Mouse (Mus musculus) liver, embryonic 16.5 days (tissue): Measurements from ENCODE around the gene Xpc. TPM values are rescaled to one million over a fixed set of nuclear protein-coding genes. Genes with fewer than 3 reads are reported as not detected.
"Not testable (repeated sequence)": the region's sequence is repeated elsewhere in the genome, so short reads cannot be mapped to it uniquely, and the experiment has no call there.

Source experiments
- ATAC-seq: fragments of 200-750 bp; cut with Nextera tagmentation; 2 replicates; pipeline ENCODE4 v1.8.0; 2017; ENCODE audit warnings: low read depth, mild to moderate bottlenecking, moderate number of reproducible peaks, moderate library complexity
- H3K27ac ChIP-seq: fragments of 300-500 bp; sonication (generic); 2 replicates; pipeline ENCODE4 v1.5.1; 2014; ENCODE audit warnings: mild to moderate bottlenecking, low read length
- H3K27me3 ChIP-seq: fragments of 300-500 bp; sonication (generic); 2 replicates; pipeline ENCODE4 v1.6.1; 2014; ENCODE audit warnings: low read depth, low read length, mixed read lengths; ENCODE audit not compliant: control insufficient read depth, insufficient read depth
- H3K36me3 ChIP-seq: fragments of 300-500 bp; sonication (generic); 2 replicates; pipeline ENCODE4 v1.6.1; 2014; ENCODE audit warnings: mild to moderate bottlenecking; ENCODE audit not compliant: control insufficient read depth, insufficient read depth
- H3K4me1 ChIP-seq: fragments of 300-500 bp; sonication (generic); 2 replicates; pipeline ENCODE4 v1.6.1; 2014; ENCODE audit warnings: low read depth, low read length, mixed read lengths; ENCODE audit not compliant: control insufficient read depth
- H3K4me2 ChIP-seq: fragments of 300-500 bp; sonication (generic); 2 replicates; pipeline ENCODE4 v1.6.1; 2014; ENCODE audit warnings: low read depth, low read length, mixed read lengths
- H3K4me3 ChIP-seq: fragments of 300-500 bp; sonication (generic); 2 replicates; pipeline ENCODE4 v1.5.1; 2014; ENCODE audit warnings: low read depth, mild to moderate bottlenecking, low read length
- H3K9ac ChIP-seq: fragments of 300-500 bp; sonication (generic); 2 replicates; pipeline ENCODE4 v1.6.1; 2014; ENCODE audit warnings: low read depth, low read length
- H3K9me3 ChIP-seq: fragments of 300-500 bp; sonication (generic); replicated peaks from 2 replicates; pipeline ENCODE4 v1.6.1; 2016; ENCODE audit warnings: low read length; ENCODE audit not compliant: control insufficient read depth
- WGBS: fragments of 180-500 bp; shearing (Covaris S2); extraction: QIAGEN DNeasy Blood & Tissue Kit; methylation state at CpG from one replicate; pipeline ENCODE4 v1.1.7; 2014; ENCODE audit not compliant: insufficient replicate concordance; 5-methylcytosine and 5-hydroxymethylcytosine counted together
- polyA plus RNA-seq: library from polyadenylated mRNA; unstranded; fragments of >200 nt; fragmentation: Nextera tagmentation; extraction: Ambion mirVana; gene quantifications from 2 replicates; pipeline ENCODE4 v1.2.1, GENCODE M21; 2015

The Xpc gene
- polyA plus RNA-seq, 1 experiment from 2014 or later, result 5.3 TPM

DNA sequence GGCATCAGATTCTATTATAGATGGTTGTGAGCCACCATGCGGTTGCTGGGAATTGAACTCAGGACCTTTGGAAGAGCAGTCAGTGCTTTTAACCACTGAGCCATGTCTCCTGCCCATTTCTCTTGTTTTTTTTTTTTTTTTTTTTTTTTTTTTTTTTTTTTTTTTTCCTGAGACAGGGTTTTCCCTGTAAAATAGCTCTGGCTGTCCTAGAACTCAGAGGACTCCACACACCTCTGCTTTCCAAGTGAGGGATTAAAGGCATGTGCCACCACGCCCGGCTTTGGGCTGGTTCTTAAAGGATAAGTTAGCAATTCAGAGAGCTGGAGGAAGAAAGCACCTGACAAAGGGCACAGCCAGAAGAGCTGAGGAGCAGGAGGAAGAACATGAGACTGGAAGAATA, 44.3 kb downstream of the Xpc start:
- ATAC-seq, H3K4me3 ChIP-seq, H3K9me3 ChIP-seq, H3K27ac ChIP-seq, H3K36me3 ChIP-seq, H3K9ac ChIP-seq, H3K27me3 ChIP-seq: not testable (repeated sequence)
- peaks cover 28% of the 10 kb centered on the region for H3K4me1 ChIP-seq
- peak overlapping the region; percentile 96; the same call in 1 of the 2 replicates for H3K4me2 ChIP-seq
- WGBS, result 71% methylated on average over 3 of the region's 3 CpGs

DNA sequence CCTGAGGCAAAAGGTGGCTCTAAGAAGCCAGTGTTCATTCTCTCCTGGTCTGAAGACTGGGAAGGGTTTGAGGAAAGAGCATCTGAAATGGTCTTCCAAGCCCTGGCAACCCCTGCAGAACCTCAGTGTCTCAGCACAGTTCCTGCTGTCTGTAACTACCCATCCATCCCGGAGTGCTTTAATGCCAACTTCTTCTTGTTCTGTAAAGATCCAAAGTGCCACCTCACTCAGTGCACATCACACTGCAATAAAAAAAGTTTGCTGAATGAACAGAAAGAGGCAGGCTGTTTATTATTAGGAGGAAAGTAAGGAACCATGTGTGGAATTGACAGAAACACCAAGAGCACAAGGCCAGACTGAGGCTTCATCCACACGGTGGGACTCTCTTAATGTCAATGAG, 45.0 kb downstream of the Xpc start:
- Histone ChIP-seq H3K27me3 (no peaks in the 10 kb centered on the region), H3K9ac (no peak overlapping the region), H3K4me2 (no peak overlapping the region), H3K4me1 (peaks cover 28% of the 10 kb centered on the region), H3K9me3 (no peaks in the 10 kb centered on the region), H3K4me3 (no peak overlapping the region), H3K36me3 (peaks cover 4% of the 10 kb centered on the region), H3K27ac (no peak overlapping the region)
- no peak for ATAC-seq
- WGBS, result 83% methylated on average over 2 of the region's 2 CpGs

- no peak overlapping the region for H3K4me2 ChIP-seq
- H3K36me3 ChIP-seq, result peaks cover 8% of the 10 kb centered on the region
- H3K27me3 ChIP-seq, result no peaks in the 10 kb centered on the region
- H3K4me3 ChIP-seq, result no peak overlapping the region
- H3K9me3 ChIP-seq, result no peaks in the 10 kb centered on the region
- H3K27ac ChIP-seq, result no peak overlapping the region
- no peak overlapping the region for H3K9ac ChIP-seq
- ATAC-seq, result no peak
- 81% methylated on average over 1 of the region's 1 CpGs for WGBS
- peaks cover 8% of the 10 kb centered on the region for H3K4me1 ChIP-seq
Observed at GRCm38 (mm10) chr6:91467106-91467505, 48.6 kb downstream of the Xpc start.

DNA sequence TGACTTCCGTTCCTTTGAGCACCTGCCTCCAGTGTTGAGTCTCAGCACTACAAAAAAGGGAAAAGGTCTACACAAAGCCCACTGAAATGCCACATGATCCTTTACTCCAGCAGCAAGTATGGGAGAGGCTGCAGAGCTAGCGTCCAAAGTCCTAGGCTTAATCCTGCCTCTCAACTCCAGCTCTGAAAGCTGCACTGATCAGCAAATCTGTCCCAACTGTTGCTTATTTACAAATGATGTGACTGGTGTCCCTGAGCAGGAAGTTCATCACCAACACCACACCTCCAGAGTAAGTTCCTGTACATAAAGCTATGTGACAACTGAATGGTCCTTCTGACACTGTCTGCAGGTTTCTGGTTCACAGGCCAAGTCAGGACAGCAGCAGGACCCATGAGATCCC, 49.9 kb downstream of the Xpc start:
- H3K4me3 ChIP-seq, result no peak overlapping the region
- peaks cover 8% of the 10 kb centered on the region for H3K36me3 ChIP-seq
- 65% methylated on average over 2 of the region's 2 CpGs for WGBS

DNA sequence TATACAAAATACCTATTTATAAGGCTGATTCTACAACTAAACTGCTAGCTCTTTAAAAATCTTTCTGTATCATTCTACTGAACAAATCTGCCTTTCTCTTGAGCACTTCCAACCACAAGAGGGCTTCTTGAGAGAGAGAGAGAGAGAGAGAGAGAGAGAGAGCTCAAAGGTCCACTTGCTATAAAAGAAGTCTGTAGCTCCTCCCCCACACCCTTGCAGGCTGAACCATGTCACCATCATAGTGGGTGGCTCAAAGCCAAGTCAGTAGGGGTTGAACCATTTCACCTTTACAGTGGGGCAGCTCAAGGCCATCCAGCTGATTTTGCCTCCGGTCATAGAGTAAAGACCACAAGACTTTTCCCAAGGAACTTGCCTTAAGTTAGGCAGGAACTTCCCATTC, 56.2 kb downstream of the Xpc start:
- Histone ChIP-seq H3K9ac (no peak overlapping the region), H3K27me3 (no peaks in the 10 kb centered on the region), H3K4me3 (no peak overlapping the region), H3K36me3 (peaks cover 4% of the 10 kb centered on the region; the same call in 1 of the 2 replicates), H3K4me1 (no peaks in the 10 kb centered on the region), H3K9me3 (no peaks in the 10 kb centered on the region), H3K27ac (no peak overlapping the region), H3K4me2 (no peak overlapping the region)
- peak; percentile 39; the same call in 1 of the 2 replicates for ATAC-seq
- WGBS, result 57% methylated on average over 1 of the region's 1 CpGs

More for the DNA sequence above, 49.9 kb downstream of the Xpc start:
- Histone ChIP-seq H3K4me1 (peaks cover 2% of the 10 kb centered on the region; the same call in 1 of the 2 replicates), H3K4me2 (no peak overlapping the region), H3K9me3 (no peaks in the 10 kb centered on the region), H3K27ac (no peak overlapping the region), H3K27me3 (no peaks in the 10 kb centered on the region), H3K9ac (no peak overlapping the region)
- peak; percentile 41; the same call in 1 of the 2 replicates for ATAC-seq

DNA sequence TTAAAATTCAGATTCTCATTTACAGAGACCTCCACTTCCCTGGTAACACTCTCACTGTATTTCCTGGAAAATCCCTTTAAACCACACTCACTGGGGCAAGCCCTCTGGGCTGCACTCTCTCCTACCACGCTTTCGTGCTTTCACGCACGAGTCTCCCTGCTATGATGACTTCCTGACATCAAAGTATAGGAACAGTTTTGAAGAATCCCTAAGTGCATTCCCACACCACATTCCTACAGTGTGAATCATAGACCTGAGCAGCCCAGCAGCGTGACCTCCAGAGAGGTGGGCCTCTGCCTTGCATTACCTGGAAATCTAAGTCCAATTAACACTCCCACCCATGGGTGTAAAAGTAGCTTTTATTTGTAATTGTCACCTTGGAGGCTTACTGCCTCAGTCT, 61.1 kb downstream of the Xpc start:
- no peak overlapping the region for H3K4me3 ChIP-seq
- H3K27me3 ChIP-seq, result no peaks in the 10 kb centered on the region
- H3K27ac ChIP-seq, result no peak overlapping the region
- no peaks in the 10 kb centered on the region for H3K36me3 ChIP-seq
- ATAC-seq, result no peak
- no peak overlapping the region for H3K4me2 ChIP-seq
- H3K9ac ChIP-seq, result no peak overlapping the region
- H3K9me3 ChIP-seq, result no peaks in the 10 kb centered on the region
- H3K4me1 ChIP-seq, result no peaks in the 10 kb centered on the region; the same call in 1 of the 2 replicates
- 53% methylated on average over 5 of the region's 5 CpGs for WGBS

DNA sequence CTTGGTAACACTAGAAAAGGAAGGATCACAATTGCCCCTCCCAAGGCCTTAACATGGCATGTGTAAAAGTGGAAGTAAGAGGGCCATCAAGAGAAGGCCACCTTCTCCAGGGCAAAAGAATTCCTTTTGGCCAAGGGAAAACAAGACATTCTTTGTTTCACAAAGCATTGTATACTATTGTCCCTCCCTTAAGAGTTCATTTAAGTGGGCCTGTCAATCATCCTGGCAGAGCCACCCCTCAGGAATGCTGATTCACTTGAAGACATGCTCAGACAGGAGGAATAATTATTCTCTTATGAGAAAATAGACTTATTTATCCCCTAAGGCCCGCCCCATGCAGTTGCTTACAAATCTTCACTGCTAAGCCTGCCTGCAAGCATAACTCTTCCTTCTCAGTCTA, 63.6 kb downstream of the Xpc start:
- no peak overlapping the region for H3K9ac ChIP-seq
- 36% methylated on average over 1 of the region's 1 CpGs for WGBS
- no peaks in the 10 kb centered on the region; the same call in 1 of the 2 replicates for H3K4me1 ChIP-seq
- no peak overlapping the region for H3K4me3 ChIP-seq
- H3K27ac ChIP-seq, result no peak overlapping the region
- H3K36me3 ChIP-seq, result no peaks in the 10 kb centered on the region
- H3K27me3 ChIP-seq, result no peaks in the 10 kb centered on the region
- no peaks in the 10 kb centered on the region for H3K9me3 ChIP-seq
- no peak for ATAC-seq
- no peak overlapping the region for H3K4me2 ChIP-seq

- no peak for ATAC-seq
- Histone ChIP-seq H3K27me3 (no peaks in the 10 kb centered on the region; the same call in 1 of the 2 replicates), H3K36me3 (no peaks in the 10 kb centered on the region), H3K27ac (no peak overlapping the region), H3K4me2 (no peak overlapping the region), H3K9ac (no peak overlapping the region), H3K9me3 (no peaks in the 10 kb centered on the region), H3K4me1 (no peaks in the 10 kb centered on the region; the same call in 1 of the 2 replicates), H3K4me3 (no peak overlapping the region)
- 37% methylated on average over 3 of the region's 3 CpGs for WGBS
Observed at GRCm38 (mm10) chr6:91449472-91450225, 66.0 kb downstream of the Xpc start.

DNA sequence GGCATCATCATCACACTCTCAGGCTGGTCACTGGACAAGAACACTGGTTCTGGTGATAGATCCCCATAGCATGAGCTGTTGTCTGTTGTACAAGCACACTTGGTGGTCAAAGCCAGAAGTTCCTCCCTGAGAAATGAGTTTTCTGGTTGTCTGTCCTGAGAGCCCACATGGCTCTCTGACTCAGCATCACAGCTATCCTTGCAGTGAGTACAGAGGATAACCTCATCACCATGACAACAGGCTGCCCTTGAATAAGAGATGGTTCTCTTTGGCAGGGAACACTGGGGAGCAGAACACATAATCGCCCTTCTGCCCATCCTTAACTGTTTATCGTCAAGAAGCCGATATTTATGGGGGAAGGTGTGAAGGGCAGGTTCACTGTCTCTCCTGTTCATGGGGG, 70.4 kb downstream of the Xpc start:
- H3K27me3 ChIP-seq, result no peaks in the 10 kb centered on the region; the same call in 1 of the 2 replicates
- peaks cover 5% of the 10 kb centered on the region; the same call in 1 of the 2 replicates for H3K4me1 ChIP-seq
- 56% methylated on average over 3 of the region's 3 CpGs for WGBS
- no peak overlapping the region for H3K4me2 ChIP-seq
- H3K9me3 ChIP-seq, result no peaks in the 10 kb centered on the region
- H3K9ac ChIP-seq, result no peak overlapping the region
- no peak for ATAC-seq
- H3K27ac ChIP-seq, result no peak overlapping the region
- H3K36me3 ChIP-seq, result no peaks in the 10 kb centered on the region
- H3K4me3 ChIP-seq, result no peak overlapping the region
